Mouse (Mus musculus): ENCODE results near the gene Tmem56. TPM values are rescaled to one million over a fixed set of nuclear protein-coding genes. Genes with fewer than 3 reads are reported as not detected.

Tmem56 gene
- polyA plus RNA-seq, 1 experiment, result 0.18 TPM

GRCm38 (mm10) chr3:121309429-121309828 is 26.5 kb upstream of the Tmem56 start:
- WGBS, result 84% methylated on average over 4 of the region's 4 CpGs
- DNase-seq, result no peak
- Histone ChIP-seq H3K4me3 (ENCODE audit: control insufficient read depth, insufficient read depth, low read length) (no peak overlapping the region), H3K27ac (ENCODE audit: control insufficient read depth, insufficient read depth, low read length) (no peak overlapping the region), H3K27me3 (ENCODE audit: control insufficient read depth, insufficient read depth, low read length) (no peaks in the 10 kb centered on the region), H3K4me1 (replicated peaks; ENCODE audit: control insufficient read depth, insufficient read depth, low read length) (peaks cover 26% of the 10 kb centered on the region), H3K36me3 (ENCODE audit: control insufficient read depth, insufficient read depth, low read length) (no peaks in the 10 kb centered on the region)
- TF ChIP-seq POLR2A (IDR thresholded peaks at IDR 0.05; ENCODE audit: control insufficient read depth, extremely low read depth, insufficient read depth, low read length, poor library complexity), result no peak
- no peak for TF ChIP-seq CTCF (IDR thresholded peaks at IDR 0.05; ENCODE audit: borderline replicate concordance, control insufficient read depth, extremely low read depth, insufficient read depth, low read length, poor library complexity)

- TF ChIP-seq POLR2A (IDR thresholded peaks at IDR 0.05; ENCODE audit: control insufficient read depth, extremely low read depth, insufficient read depth, low read length, poor library complexity) (no peak), CTCF (IDR thresholded peaks at IDR 0.05; ENCODE audit: borderline replicate concordance, control insufficient read depth, extremely low read depth, insufficient read depth, low read length, poor library complexity) (no peak)
- Histone ChIP-seq H3K4me1 (replicated peaks; ENCODE audit: control insufficient read depth, insufficient read depth, low read length) (peaks cover 23% of the 10 kb centered on the region), H3K36me3 (ENCODE audit: control insufficient read depth, insufficient read depth, low read length) (no peaks in the 10 kb centered on the region), H3K27ac (ENCODE audit: control insufficient read depth, insufficient read depth, low read length) (no peak overlapping the region), H3K4me3 (ENCODE audit: control insufficient read depth, insufficient read depth, low read length) (no peak overlapping the region), H3K27me3 (ENCODE audit: control insufficient read depth, insufficient read depth, low read length) (no peaks in the 10 kb centered on the region)
- 95% methylated on average over 5 of the region's 5 CpGs for WGBS
- DNase-seq, result no peak
Measured at GRCm38 (mm10) chr3:121308935-121309334, 26.0 kb upstream of the Tmem56 start.

- Histone ChIP-seq H3K27ac (ENCODE audit: control insufficient read depth, insufficient read depth, low read length) (no peak overlapping the region), H3K4me3 (ENCODE audit: control insufficient read depth, insufficient read depth, low read length) (no peak overlapping the region), H3K36me3 (ENCODE audit: control insufficient read depth, insufficient read depth, low read length) (no peaks in the 10 kb centered on the region), H3K27me3 (ENCODE audit: control insufficient read depth, insufficient read depth, low read length) (no peaks in the 10 kb centered on the region), H3K4me1 (replicated peaks; ENCODE audit: control insufficient read depth, insufficient read depth, low read length) (peaks cover 12% of the 10 kb centered on the region)
- DNase-seq, result peak; percentile 78
- WGBS, result 76% methylated on average over 7 of the region's 7 CpGs
- TF ChIP-seq CTCF (IDR thresholded peaks at IDR 0.05; ENCODE audit: borderline replicate concordance, control insufficient read depth, extremely low read depth, insufficient read depth, low read length, poor library complexity) (no peak), POLR2A (IDR thresholded peaks at IDR 0.05; ENCODE audit: control insufficient read depth, extremely low read depth, insufficient read depth, low read length, poor library complexity) (no peak)
Measured at GRCm38 (mm10) chr3:121307532-121308234, 24.8 kb upstream of the Tmem56 start.

GRCm38 (mm10) chr3:121306641-121307040 is 23.7 kb upstream of the Tmem56 start:
- H3K27ac ChIP-seq (ENCODE audit: control insufficient read depth, insufficient read depth, low read length), result no peak overlapping the region
- H3K4me3 ChIP-seq (ENCODE audit: control insufficient read depth, insufficient read depth, low read length), result no peak overlapping the region
- no peak for DNase-seq
- H3K4me1 ChIP-seq (replicated peaks; ENCODE audit: control insufficient read depth, insufficient read depth, low read length), result peaks cover 6% of the 10 kb centered on the region; the same call in 1 of the 2 replicates
- WGBS, result 96% methylated on average over 7 of the region's 7 CpGs
- H3K36me3 ChIP-seq (ENCODE audit: control insufficient read depth, insufficient read depth, low read length), result no peaks in the 10 kb centered on the region
- H3K27me3 ChIP-seq (ENCODE audit: control insufficient read depth, insufficient read depth, low read length), result no peaks in the 10 kb centered on the region
- no peak for TF ChIP-seq POLR2A (IDR thresholded peaks at IDR 0.05; ENCODE audit: control insufficient read depth, extremely low read depth, insufficient read depth, low read length, poor library complexity)

- Histone ChIP-seq H3K36me3 (ENCODE audit: control insufficient read depth, insufficient read depth, low read length) (no peaks in the 10 kb centered on the region), H3K4me3 (ENCODE audit: control insufficient read depth, insufficient read depth, low read length) (no peak overlapping the region), H3K27ac (ENCODE audit: control insufficient read depth, insufficient read depth, low read length) (no peak overlapping the region), H3K27me3 (ENCODE audit: control insufficient read depth, insufficient read depth, low read length) (no peaks in the 10 kb centered on the region), H3K4me1 (replicated peaks; ENCODE audit: control insufficient read depth, insufficient read depth, low read length) (no peaks in the 10 kb centered on the region)
- no peak for DNase-seq
- TF ChIP-seq POLR2A (IDR thresholded peaks at IDR 0.05; ENCODE audit: control insufficient read depth, extremely low read depth, insufficient read depth, low read length, poor library complexity), result no peak
- no peak for TF ChIP-seq CTCF (IDR thresholded peaks at IDR 0.05; ENCODE audit: borderline replicate concordance, control insufficient read depth, extremely low read depth, insufficient read depth, low read length, poor library complexity)
- whole genome bisulfite sequencing, result 97% methylated on average over 2 of the region's 2 CpGs
Measured at GRCm38 (mm10) chr3:121294200-121294599, 11.3 kb upstream of the Tmem56 start.

GRCm38 (mm10) chr3:121291560-121292258 is 8.8 kb upstream of the Tmem56 start, which contains the start of gene Alg14:
TSS of gene Alg14 (plus strand) at chr3:121291773.
- peak; percentile 92 for TF ChIP-seq POLR2A (IDR thresholded peaks at IDR 0.05; ENCODE audit: control insufficient read depth, extremely low read depth, insufficient read depth, low read length, poor library complexity)
- TF ChIP-seq CTCF (IDR thresholded peaks at IDR 0.05; ENCODE audit: borderline replicate concordance, control insufficient read depth, extremely low read depth, insufficient read depth, low read length, poor library complexity), result peak; percentile 62; the same call in 1 of the 2 replicates
- Histone ChIP-seq H3K27me3 (ENCODE audit: control insufficient read depth, insufficient read depth, low read length) (no peaks in the 10 kb centered on the region), H3K27ac (ENCODE audit: control insufficient read depth, insufficient read depth, low read length) (peak within 1 kb of the TSS; percentile 74), H3K4me3 (ENCODE audit: control insufficient read depth, insufficient read depth, low read length) (peak within 1 kb of the TSS; percentile 70), H3K4me1 (replicated peaks; ENCODE audit: control insufficient read depth, insufficient read depth, low read length) (no peaks in the 10 kb centered on the region), H3K36me3 (ENCODE audit: control insufficient read depth, insufficient read depth, low read length) (no peaks in the 10 kb centered on the region)
- DNase-seq, result peak; percentile 97
- under 1% methylated on average over 42 of the region's 42 CpGs for WGBS
